Mouse (Mus musculus) thymus, adult 2 months (tissue): ENCODE data around the gene Mmp28.

ENCODE experiments used
- CTCF ChIP-seq: fragments of 200-500 bp; IDR thresholded peaks from 2 replicates; pipeline ENCODE4 v1.5.1; 2012; ENCODE audit warnings: mild to moderate bottlenecking, control low read depth, low read length, moderate library complexity, borderline replicate concordance; ENCODE audit not compliant: control insufficient read depth, poor library complexity, insufficient read depth; ENCODE audit errors: extremely low read depth
- POLR2A ChIP-seq: fragments of 200-500 bp; IDR thresholded peaks from 2 replicates; pipeline ENCODE4 v1.6.1; 2012; ENCODE audit warnings: mild to moderate bottlenecking, low read length, control low read depth, moderate library complexity; ENCODE audit not compliant: control insufficient read depth, poor library complexity, insufficient read depth; ENCODE audit errors: extremely low read depth

DNA sequence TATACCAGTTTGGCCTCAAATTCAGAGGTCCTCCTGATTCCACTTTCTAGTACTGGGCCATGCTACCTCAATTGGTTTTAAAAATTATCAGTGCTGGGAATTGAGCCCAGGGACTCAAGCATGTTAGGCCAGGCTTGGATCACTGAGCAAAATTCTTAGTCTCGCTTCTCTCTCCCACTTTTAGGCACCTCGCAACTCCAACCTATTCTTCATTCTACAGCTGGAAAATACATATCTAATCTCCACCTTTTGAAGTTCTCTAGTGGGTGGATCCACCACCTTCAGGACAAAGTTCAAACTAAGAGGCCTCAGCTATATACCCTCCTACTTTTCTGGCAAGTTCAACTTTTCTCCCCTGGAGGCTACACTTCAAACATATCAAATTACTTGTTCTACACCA, 8.9 kb upstream of the Mmp28 start:
- TF ChIP-seq CTCF (no peak), POLR2A (no peak)
